Mouse (Mus musculus) CH12.LX (cell line): ENCODE data around the gene Srgn. TPM values are rescaled to one million over a fixed set of nuclear protein-coding genes. Genes with fewer than 3 reads are reported as not detected.

ENCODE experiments used
- DNase-seq: peaks from one replicate; pipeline ENCODE4 v3.0.0-alpha.2; 2013; ENCODE audit errors: extremely low read depth
- H3K27ac ChIP-seq: 2 replicates; pipeline ENCODE4 v1.5.1; 2012; ENCODE audit warnings: low read depth, mild to moderate bottlenecking, control low read depth, moderate library complexity; ENCODE audit not compliant: insufficient read depth
- H3K27me3 ChIP-seq: replicated peaks from 2 replicates; pipeline ENCODE3; 2012; ENCODE audit warnings: inconsistent platforms
- H3K36me3 ChIP-seq, 2 experiments: replicated peaks in 1 of 2; 2 replicates each; pipeline versions ENCODE3 to v1.6.1; 2012; ENCODE audit warnings: inconsistent platforms in 1 of 2, low read length in 1 of 2, mild to moderate bottlenecking in 1 of 2, mixed read lengths in 1 of 2, moderate library complexity in 1 of 2; ENCODE audit not compliant: control insufficient read depth in 1 of 2, insufficient read depth in 1 of 2
- H3K4me1 ChIP-seq, 2 experiments: 2 replicates each; pipeline ENCODE4 v1.6.1; 2012; ENCODE audit warnings: inconsistent platforms in 1 of 2, moderate library complexity in 1 of 2; ENCODE audit not compliant: insufficient read depth in 2 of 2, control insufficient read depth in 1 of 2
- H3K4me2 ChIP-seq: 2 replicates; pipeline ENCODE4 v1.6.1; 2012; ENCODE audit warnings: low read depth, mild to moderate bottlenecking, control low read depth; ENCODE audit not compliant: poor library complexity, insufficient read depth, severe bottlenecking
- H3K4me3 ChIP-seq, 3 experiments: fragments of 150-350 bp in 1 of 3; sonication (generic) in 1 of 3; replicated peaks in 1 of 3; 2 replicates each; pipeline versions ENCODE3 to v1.5.1; 2011 to 2012; ENCODE audit warnings: low read depth in 2 of 3, low read length in 2 of 3, mild to moderate bottlenecking in 2 of 3, moderate library complexity in 2 of 3, control low read depth in 1 of 3, improper control_type of control experiment in 1 of 3, inconsistent platforms in 1 of 3, mixed read lengths in 1 of 3; ENCODE audit not compliant: poor library complexity in 1 of 3
- H3K79me2 ChIP-seq: replicated peaks from 2 replicates; pipeline ENCODE4 v1.6.1; 2012; ENCODE audit warnings: mild to moderate bottlenecking, moderate library complexity; ENCODE audit not compliant: control insufficient read depth, poor library complexity, insufficient read depth, severe bottlenecking; ENCODE audit errors: extremely low read depth
- H3K9ac ChIP-seq: 2 replicates; pipeline ENCODE4 v1.6.1; 2012; ENCODE audit warnings: low read depth, mild to moderate bottlenecking, control low read depth, moderate library complexity; ENCODE audit not compliant: insufficient read depth
- H3K9me3 ChIP-seq: replicated peaks from 2 replicates; pipeline ENCODE3; 2012; ENCODE audit warnings: low read length, inconsistent platforms, mixed read lengths
- BHLHE40 ChIP-seq: IDR thresholded peaks from 2 replicates; pipeline ENCODE4 v1.6.1; 2011; ENCODE audit warnings: mild to moderate bottlenecking, low read depth, low read length, improper control_type of control experiment
- CHD1 ChIP-seq: IDR thresholded peaks from 2 replicates; pipeline ENCODE4 v1.6.1; 2012; ENCODE audit warnings: low read depth, low read length, improper control_type of control experiment, inconsistent platforms
- CHD2 ChIP-seq: IDR thresholded peaks from 2 replicates; pipeline ENCODE4 v1.6.1; 2011; ENCODE audit warnings: low read length, improper control_type of control experiment
- CTCF ChIP-seq, 2 experiments: IDR thresholded peaks in 1 of 2; conservative IDR thresholded peaks in 1 of 2; 2 replicates each; pipeline ENCODE4 v1.5.1; 2011 to 2012; ENCODE audit warnings: low read depth in 2 of 2, low read length in 2 of 2, improper control_type of control experiment in 1 of 2, inconsistent platforms in 1 of 2, mild to moderate bottlenecking in 1 of 2, moderate library complexity in 1 of 2
- E2F4 ChIP-seq: IDR thresholded peaks from 2 replicates; pipeline ENCODE4 v1.6.1; 2011; ENCODE audit warnings: low read depth, low read length, improper control_type of control experiment; ENCODE audit not compliant: insufficient replicate concordance
- ELF1 ChIP-seq: IDR thresholded peaks from 2 replicates; pipeline ENCODE4 v1.6.1; 2014; ENCODE audit warnings: low read depth, mild to moderate bottlenecking, inconsistent platforms, low read length, improper control_type of control experiment
- EP300 ChIP-seq: IDR thresholded peaks from 2 replicates; pipeline ENCODE4 v1.6.1; 2011; ENCODE audit warnings: low read length, improper control_type of control experiment
- ETS1 ChIP-seq: conservative IDR thresholded peaks from 2 replicates; pipeline ENCODE4 v1.6.1; 2012; ENCODE audit warnings: low read depth, mild to moderate bottlenecking, inconsistent platforms, low read length, improper control_type of control experiment, moderate library complexity
- GABPA ChIP-seq: IDR thresholded peaks from 2 replicates; pipeline ENCODE4 v1.6.1; 2012; ENCODE audit warnings: low read depth, low read length, improper control_type of control experiment, inconsistent platforms; ENCODE audit not compliant: insufficient replicate concordance
- HCFC1 ChIP-seq: IDR thresholded peaks from 2 replicates; pipeline ENCODE4 v1.6.1; 2012; ENCODE audit warnings: low read depth, mild to moderate bottlenecking, inconsistent platforms, low read length, improper control_type of control experiment
- IRF4 ChIP-seq: IDR thresholded peaks from 2 replicates; pipeline ENCODE4 v1.6.1; 2014; ENCODE audit warnings: low read depth, mild to moderate bottlenecking, inconsistent platforms, low read length, improper control_type of control experiment
- JUN ChIP-seq: IDR thresholded peaks from 2 replicates; pipeline ENCODE4 v1.6.1; 2011; ENCODE audit warnings: low read depth, mild to moderate bottlenecking, low read length, improper control_type of control experiment, moderate library complexity; ENCODE audit not compliant: insufficient read depth
- JUND ChIP-seq: conservative IDR thresholded peaks from 2 replicates; pipeline ENCODE4 v1.6.1; 2011; ENCODE audit warnings: low read depth, low read length, improper control_type of control experiment
- KAT2A ChIP-seq: IDR thresholded peaks from 2 replicates; pipeline ENCODE4 v1.6.1; 2012; ENCODE audit warnings: low read length, improper control_type of control experiment, inconsistent platforms; ENCODE audit not compliant: insufficient replicate concordance
- MAFK ChIP-seq: IDR thresholded peaks from 2 replicates; pipeline ENCODE4 v1.6.1; 2011; ENCODE audit warnings: low read length, improper control_type of control experiment; ENCODE audit not compliant: insufficient replicate concordance
- MAX ChIP-seq: IDR thresholded peaks from 2 replicates; pipeline ENCODE4 v1.6.1; 2011; ENCODE audit warnings: low read length, improper control_type of control experiment
- MAZ ChIP-seq: IDR thresholded peaks from 2 replicates; pipeline ENCODE4 v1.6.1; 2012; ENCODE audit warnings: low read depth, mild to moderate bottlenecking, inconsistent platforms, low read length, improper control_type of control experiment, moderate library complexity
- MEF2A ChIP-seq: IDR thresholded peaks from 2 replicates; pipeline ENCODE4 v1.6.1; 2014; ENCODE audit warnings: low read depth, mild to moderate bottlenecking, inconsistent platforms, low read length, improper control_type of control experiment, borderline replicate concordance
- MXI1 ChIP-seq: IDR thresholded peaks from 2 replicates; pipeline ENCODE4 v1.6.1; 2011; ENCODE audit warnings: mild to moderate bottlenecking, low read depth, low read length, improper control_type of control experiment
- MYC ChIP-seq: IDR thresholded peaks from 2 replicates; pipeline ENCODE4 v1.6.1; 2011; ENCODE audit warnings: low read depth, mild to moderate bottlenecking, improper control_type of control experiment, low read length
- NELFE ChIP-seq: IDR thresholded peaks from 2 replicates; pipeline ENCODE4 v1.6.1; 2011; ENCODE audit warnings: low read depth, low read length, improper control_type of control experiment
- NRF1 ChIP-seq: IDR thresholded peaks from 2 replicates; pipeline ENCODE4 v1.6.1; 2014; ENCODE audit warnings: low read depth, mild to moderate bottlenecking, inconsistent platforms, low read length, improper control_type of control experiment, moderate library complexity
- PAX5 ChIP-seq: IDR thresholded peaks from 2 replicates; pipeline ENCODE4 v1.6.1; 2012; ENCODE audit warnings: low read length, inconsistent platforms, mixed read lengths
- POLR2A ChIP-seq: IDR thresholded peaks from 2 replicates; pipeline ENCODE4 v1.6.1; 2011; ENCODE audit warnings: low read depth, mild to moderate bottlenecking, improper control_type of control experiment, low read length
- POLR2AphosphoS2 ChIP-seq: IDR thresholded peaks from 2 replicates; pipeline ENCODE4 v1.6.1; 2011; ENCODE audit warnings: low read depth, low read length, improper control_type of control experiment
- RAD21 ChIP-seq: IDR thresholded peaks from 2 replicates; pipeline ENCODE4 v1.6.1; 2011; ENCODE audit warnings: low read depth, mild to moderate bottlenecking, low read length, improper control_type of control experiment, moderate library complexity
- RCOR1 ChIP-seq: conservative IDR thresholded peaks from 2 replicates; pipeline ENCODE4 v1.6.1; 2012; ENCODE audit warnings: low read depth, mild to moderate bottlenecking, inconsistent platforms, low read length, improper control_type of control experiment
- SIN3A ChIP-seq: IDR thresholded peaks from 2 replicates; pipeline ENCODE4 v1.6.1; 2012; ENCODE audit warnings: low read length, improper control_type of control experiment, inconsistent platforms
- TBP ChIP-seq: conservative IDR thresholded peaks from 2 replicates; pipeline ENCODE4 v1.6.1; 2011; ENCODE audit warnings: low read depth, low read length, improper control_type of control experiment
- TCF12 ChIP-seq: IDR thresholded peaks from 2 replicates; pipeline ENCODE4 v1.6.1; 2014; ENCODE audit warnings: low read depth, mild to moderate bottlenecking, inconsistent platforms, low read length, improper control_type of control experiment
- UBTF ChIP-seq: IDR thresholded peaks from 2 replicates; pipeline ENCODE4 v1.6.1; 2012; ENCODE audit warnings: low read depth, mild to moderate bottlenecking, inconsistent platforms, low read length, improper control_type of control experiment, moderate library complexity
- USF1 ChIP-seq: IDR thresholded peaks from 2 replicates; pipeline ENCODE4 v1.6.1; 2014; ENCODE audit warnings: low read depth, mild to moderate bottlenecking, inconsistent platforms, low read length, improper control_type of control experiment
- ZC3H11A ChIP-seq: IDR thresholded peaks from 2 replicates; pipeline ENCODE4 v1.6.1; 2012; ENCODE audit warnings: low read depth, mild to moderate bottlenecking, inconsistent platforms, low read length, improper control_type of control experiment
- ZKSCAN1 ChIP-seq: IDR thresholded peaks from 2 replicates; pipeline ENCODE4 v1.6.1; 2012; ENCODE audit warnings: low read depth, inconsistent platforms, low read length, improper control_type of control experiment, borderline replicate concordance
- ZMIZ1 ChIP-seq: IDR thresholded peaks from 2 replicates; pipeline ENCODE4 v1.6.1; 2012; ENCODE audit warnings: low read depth, mild to moderate bottlenecking, inconsistent platforms, low read length, improper control_type of control experiment
- ZNF384 ChIP-seq: IDR thresholded peaks from 2 replicates; pipeline ENCODE4 v1.6.1; 2012; ENCODE audit warnings: low read depth, low read length, improper control_type of control experiment, inconsistent platforms
- dilution Hi-C: fragments of 300-500 bp; cut with MboI; formaldehyde crosslinking; loops from 2 replicates; pipeline ENCODE4 v1.14.3; 2020; ENCODE audit warnings: low sequenced_read_pairs; ENCODE audit not compliant: extremely low pct_unique_long_range_greater_than_20kb, extremely low pct_ligation_motif_present
- in situ Hi-C: fragments of 300-500 bp; cut with MboI; formaldehyde crosslinking; loops from 3 replicates; pipeline ENCODE4 v1.14.3; 2019; ENCODE audit warnings: low sequenced_read_pairs, low pct_ligation_motif_present, low pct_unique_long_range_greater_than_20kb, mixed read lengths
- polyA plus RNA-seq: library from polyadenylated mRNA; unstranded; fragments of >175 nt; gene quantifications from 2 replicates; pipeline ENCODE4 v1.2.1, GENCODE M21; 2012; ENCODE audit warnings: low read depth; ENCODE audit not compliant: insufficient read length
- total RNA-seq, 2 experiments: library from RNA; depleted of rRNA; stranded (reverse); fragments of 300-350 nt in 1 of 2; fragments of >200 nt in 1 of 2; gene quantifications; 2 replicates each; pipeline ENCODE4 v1.2.3; 2012 to 2014

Srgn gene
- total and polyA plus RNA-seq, 3 experiments, result 189 to 519 (median 516) TPM

DNA sequence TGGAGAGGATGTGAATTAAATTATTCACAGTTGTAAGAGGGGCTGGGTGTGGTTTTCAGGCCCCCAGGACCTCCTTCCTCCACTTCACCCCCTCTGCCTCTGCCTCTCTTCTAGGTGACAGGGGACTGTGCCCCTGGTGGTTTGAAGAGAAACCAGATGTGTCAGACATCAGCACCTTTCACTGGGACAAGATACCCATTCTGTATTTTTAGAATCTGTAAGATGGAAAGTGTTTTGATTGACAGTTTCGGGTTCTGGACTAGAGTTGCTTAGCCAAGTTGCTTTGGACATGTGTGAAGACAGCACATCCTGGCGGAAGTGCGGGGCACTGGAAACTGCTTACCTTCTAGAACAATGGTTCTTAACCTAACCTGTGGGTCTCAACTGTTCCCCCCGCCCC, 17.1 kb upstream of the Srgn start (continued):
- TF ChIP-seq MAX (peak; percentile 77), NELFE (peak; percentile 60; the same call in 1 of the 2 replicates), E2F4 (0 out of 2 replicates have a peak, but pooled peaks have one; percentile 12), SIN3A (peak; percentile 93), UBTF (no peak), JUN (peak; percentile 56)

GRCm38 (mm10) chr10:62543399-62543808, 16.2 kb upstream of the Srgn start:
- Histone ChIP-seq H3K36me3 (peaks cover 9 to 17% of the 10 kb centered on the region in 2 experiments), H3K9me3 (no peaks in the 10 kb centered on the region), H3K4me3 (peak overlapping the region; percentile 23 to 48 (median 41)), H3K27ac (peak overlapping the region; percentile 100), H3K4me2 (peak overlapping the region; percentile 96), H3K4me1 (peaks cover 10 to 60% of the 10 kb centered on the region in 2 experiments), H3K9ac (peak overlapping the region; percentile 73), H3K27me3 (no peaks in the 10 kb centered on the region), H3K79me2 (no peaks in the 10 kb centered on the region)
- dilution Hi-C loops (no loop called here), in situ Hi-C loops (loop anchor here (5.0 kb wide), 1 partner anchor 36 kb away; no protein-coding TSS in a partner anchor)
- peak; percentile 98 for DNase-seq
- TF ChIP-seq CTCF (conservative IDR thresholded peaks at IDR 0.05 in 1 of 2, IDR thresholded peaks at IDR 0.05 in 1 of 2; ENCODE audit: low read depth in 2 of 2, low read length in 2 of 2) (no peak), MAZ (peak; percentile 95), RCOR1 (peak; percentile 79; the same call in 1 of the 2 replicates), HCFC1 (peak; percentile 51; the same call in 1 of the 2 replicates), BHLHE40 (peak; percentile 90), MAX (peak; percentile 75), ZKSCAN1 (no peak), ZNF384 (no peak), USF1 (no peak), RAD21 (peak; percentile 14), POLR2A (peak; percentile 63), ETS1 (peak; percentile 99), GABPA (no peak), PAX5 (no peak), POLR2AphosphoS2 (no peak), JUN (peak; percentile 85), MXI1 (peak; percentile 75), ZMIZ1 (peak; percentile 74), TCF12 (peak; percentile 93), ELF1 (peak; percentile 79), CHD1 (peak; percentile 71; the same call in 1 of the 2 replicates), ZC3H11A (no peak), IRF4 (peak; percentile 94), UBTF (peak; percentile 64; the same call in 1 of the 2 replicates), MYC (peak; percentile 92), MAFK (peak; percentile 85), CHD2 (peak; percentile 82), EP300 (peak; percentile 97), SIN3A (peak; percentile 71; the same call in 1 of the 2 replicates), NRF1 (no peak; the same call in 1 of the 2 replicates), JUND (peak; percentile 85), MEF2A (peak; percentile 92), KAT2A (peak; percentile 60; the same call in 1 of the 2 replicates), TBP (peak; percentile 55; the same call in 1 of the 2 replicates), E2F4 (no peak; the same call in 1 of the 2 replicates)
